Mouse (Mus musculus) E14TG2a.4 (cell line): ENCODE data around the gene Metap1d.

Source experiments
- CTCF ChIP-seq: conservative IDR thresholded peaks from 2 replicates; pipeline ENCODE4 v1.5.1; 2014; ENCODE audit warnings: low read length
- NANOG ChIP-seq: IDR thresholded peaks from 2 replicates; pipeline ENCODE4 v1.6.1; 2014; ENCODE audit warnings: borderline replicate concordance, low read length, mixed read lengths
- POU5F1 ChIP-seq: IDR thresholded peaks from 2 replicates; pipeline ENCODE4 v1.6.1; 2014; ENCODE audit warnings: low read length, borderline replicate concordance

GRCm38 (mm10) chr2:71524763-71525162, 71.7 kb downstream of the Metap1d start:
- no peak for TF ChIP-seq CTCF
- no peak for TF ChIP-seq POU5F1
- no peak for TF ChIP-seq NANOG
